Mouse (Mus musculus): ENCODE results near the gene 1600015I10Rik. TPM values are rescaled to one million over a fixed set of nuclear protein-coding genes. Genes with fewer than 3 reads are reported as not detected.

The 1600015I10Rik gene
- polyA plus RNA-seq, 1 experiment from 2014 or later, result not detected

GRCm38 (mm10) chr6:48906371-48906770 lies 23.3 kb upstream of the 1600015I10Rik start:
- no peak overlapping the region for H3K4me2 ChIP-seq (ENCODE audit: low read depth, low read length)
- no peaks in the 10 kb centered on the region for H3K4me1 ChIP-seq (ENCODE audit: control insufficient read depth, insufficient read depth, low read length)
- H3K4me3 ChIP-seq (ENCODE audit: low read length), result no peak overlapping the region
- H3K9me3 ChIP-seq (replicated peaks; ENCODE audit: control insufficient read depth, low read length), result no peaks in the 10 kb centered on the region
- no peak for ATAC-seq (replicated peaks; ENCODE audit: extremely low read depth, insufficient read depth, low FRiP score)
- WGBS, result 90% methylated on average over 14 of the region's 14 CpGs
- no peak overlapping the region for H3K9ac ChIP-seq (ENCODE audit: low read length)
- no peaks in the 10 kb centered on the region for H3K27me3 ChIP-seq (ENCODE audit: control insufficient read depth, insufficient read depth, low read length)
- no peaks in the 10 kb centered on the region for H3K36me3 ChIP-seq (ENCODE audit: control insufficient read depth, insufficient read depth)
- no peak overlapping the region for H3K27ac ChIP-seq (ENCODE audit: low read length)

- 80% methylated on average over 1 of the region's 1 CpGs for WGBS
- ATAC-seq (replicated peaks; ENCODE audit: extremely low read depth, insufficient read depth, low FRiP score), result no peak
- H3K36me3 ChIP-seq (ENCODE audit: control insufficient read depth, insufficient read depth), result no peaks in the 10 kb centered on the region
- H3K27me3 ChIP-seq (ENCODE audit: control insufficient read depth, insufficient read depth, low read length), result no peaks in the 10 kb centered on the region
- H3K4me2 ChIP-seq (ENCODE audit: low read depth, low read length), result no peak overlapping the region
- no peak overlapping the region for H3K4me3 ChIP-seq (ENCODE audit: low read length)
- no peaks in the 10 kb centered on the region for H3K9me3 ChIP-seq (replicated peaks; ENCODE audit: control insufficient read depth, low read length)
- no peak overlapping the region for H3K9ac ChIP-seq (ENCODE audit: low read length)
- no peaks in the 10 kb centered on the region for H3K4me1 ChIP-seq (ENCODE audit: control insufficient read depth, insufficient read depth, low read length)
- H3K27ac ChIP-seq (ENCODE audit: low read length), result no peak overlapping the region
These were observed 20.5 kb upstream of the 1600015I10Rik start for GRCm38 (mm10) chr6:48909229-48909628.

GRCm38 (mm10) chr6:48912033-48912432 lies 17.7 kb upstream of the 1600015I10Rik start:
- ATAC-seq (replicated peaks; ENCODE audit: extremely low read depth, insufficient read depth, low FRiP score), result no peak
- WGBS, result 27% methylated on average over 3 of the region's 3 CpGs

DNA sequence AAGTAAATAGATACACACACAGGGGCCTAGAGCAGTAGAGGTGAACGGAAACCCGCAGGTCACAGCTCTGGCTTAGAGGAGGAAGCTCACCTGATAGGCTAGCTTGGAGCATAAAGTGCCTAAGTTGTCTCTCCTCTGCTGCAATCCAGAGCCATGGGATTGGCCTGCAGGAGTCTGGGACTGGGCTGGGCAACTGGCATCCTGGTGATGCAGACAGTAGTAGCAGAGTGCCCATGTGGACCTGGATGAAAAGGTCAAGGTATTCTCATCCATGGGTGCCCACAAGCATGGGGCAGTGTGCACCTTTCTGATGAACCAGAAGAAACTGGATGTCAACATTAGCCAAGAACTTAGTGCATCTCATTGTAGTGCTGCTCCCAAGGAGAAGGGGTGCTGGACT lies 16.1 kb upstream of the 1600015I10Rik start:
- no peak overlapping the region for H3K9ac ChIP-seq (ENCODE audit: low read length)
- H3K27me3 ChIP-seq (ENCODE audit: control insufficient read depth, insufficient read depth, low read length), result no peaks in the 10 kb centered on the region
- 93% methylated on average over 2 of the region's 2 CpGs for WGBS
- H3K27ac ChIP-seq (ENCODE audit: low read length), result no peak overlapping the region
- H3K9me3 ChIP-seq (replicated peaks; ENCODE audit: control insufficient read depth, low read length), result no peaks in the 10 kb centered on the region
- no peak overlapping the region for H3K4me3 ChIP-seq (ENCODE audit: low read length)
- no peak overlapping the region for H3K4me2 ChIP-seq (ENCODE audit: low read depth, low read length)
- no peak for ATAC-seq (replicated peaks; ENCODE audit: extremely low read depth, insufficient read depth, low FRiP score)
- H3K4me1 ChIP-seq (ENCODE audit: control insufficient read depth, insufficient read depth, low read length), result no peaks in the 10 kb centered on the region
- H3K36me3 ChIP-seq (ENCODE audit: control insufficient read depth, insufficient read depth), result no peaks in the 10 kb centered on the region

More at GRCm38 (mm10) chr6:48912033-48912432, 17.7 kb upstream of the 1600015I10Rik start:
- Histone ChIP-seq H3K27me3 (ENCODE audit: control insufficient read depth, insufficient read depth, low read length) (no peaks in the 10 kb centered on the region), H3K4me2 (ENCODE audit: low read depth, low read length) (no peak overlapping the region), H3K9ac (ENCODE audit: low read length) (no peak overlapping the region), H3K4me1 (ENCODE audit: control insufficient read depth, insufficient read depth, low read length) (no peaks in the 10 kb centered on the region), H3K27ac (ENCODE audit: low read length) (no peak overlapping the region), H3K36me3 (ENCODE audit: control insufficient read depth, insufficient read depth) (no peaks in the 10 kb centered on the region), H3K9me3 (replicated peaks; ENCODE audit: control insufficient read depth, low read length) (no peaks in the 10 kb centered on the region), H3K4me3 (ENCODE audit: low read length) (no peak overlapping the region)

DNA sequence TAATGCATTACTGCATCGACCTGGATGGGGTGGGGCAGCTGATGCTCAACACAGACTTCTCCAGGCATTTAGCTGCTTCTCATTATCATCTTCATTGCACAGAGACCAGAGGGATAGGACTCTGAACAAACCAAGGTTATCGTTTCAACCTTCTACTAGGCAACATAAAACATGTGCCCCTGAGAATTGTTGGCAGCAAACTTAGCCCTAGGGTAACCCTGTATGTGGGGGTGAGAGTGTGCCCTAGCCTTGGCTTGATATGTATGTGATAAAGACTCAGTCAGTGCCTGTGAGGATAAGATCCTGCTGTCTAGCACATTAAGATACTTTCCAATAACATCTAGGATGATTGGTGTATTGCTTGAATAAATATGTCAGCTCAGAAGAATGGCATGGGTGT lies 19.9 kb downstream of the 1600015I10Rik start:
- H3K36me3 ChIP-seq (ENCODE audit: control insufficient read depth, insufficient read depth), result no peaks in the 10 kb centered on the region
- H3K4me2 ChIP-seq (ENCODE audit: low read depth, low read length), result no peak overlapping the region
- no peaks in the 10 kb centered on the region for H3K4me1 ChIP-seq (ENCODE audit: control insufficient read depth, insufficient read depth, low read length)
- no peak overlapping the region for H3K27ac ChIP-seq (ENCODE audit: low read length)
- H3K4me3 ChIP-seq (ENCODE audit: low read length), result no peak overlapping the region
- WGBS, result 78% methylated on average over 2 of the region's 2 CpGs
- H3K27me3 ChIP-seq (ENCODE audit: control insufficient read depth, insufficient read depth, low read length), result no peaks in the 10 kb centered on the region
- no peaks in the 10 kb centered on the region; the same call in 1 of the 2 replicates for H3K9me3 ChIP-seq (replicated peaks; ENCODE audit: control insufficient read depth, low read length)
- ATAC-seq (replicated peaks; ENCODE audit: extremely low read depth, insufficient read depth, low FRiP score), result no peak
- no peak overlapping the region for H3K9ac ChIP-seq (ENCODE audit: low read length)

- Histone ChIP-seq H3K9ac (ENCODE audit: low read length) (no peak overlapping the region), H3K4me2 (ENCODE audit: low read depth, low read length) (no peak overlapping the region), H3K27ac (ENCODE audit: low read length) (no peak overlapping the region), H3K36me3 (ENCODE audit: control insufficient read depth, insufficient read depth) (no peaks in the 10 kb centered on the region), H3K4me3 (ENCODE audit: low read length) (no peak overlapping the region), H3K27me3 (ENCODE audit: control insufficient read depth, insufficient read depth, low read length) (no peaks in the 10 kb centered on the region), H3K9me3 (replicated peaks; ENCODE audit: control insufficient read depth, low read length) (no peaks in the 10 kb centered on the region), H3K4me1 (ENCODE audit: control insufficient read depth, insufficient read depth, low read length) (no peaks in the 10 kb centered on the region)
- WGBS, result 81% methylated on average over 5 of the region's 5 CpGs
- no peak for ATAC-seq (replicated peaks; ENCODE audit: extremely low read depth, insufficient read depth, low FRiP score)
These were observed 21.0 kb downstream of the 1600015I10Rik start for GRCm38 (mm10) chr6:48950676-48951075.

- 82% methylated on average over 6 of the region's 6 CpGs for WGBS
- Histone ChIP-seq H3K4me2 (ENCODE audit: low read depth, low read length) (no peak overlapping the region), H3K9ac (ENCODE audit: low read length) (no peak overlapping the region), H3K36me3 (ENCODE audit: control insufficient read depth, insufficient read depth) (no peaks in the 10 kb centered on the region), H3K9me3 (replicated peaks; ENCODE audit: control insufficient read depth, low read length) (no peaks in the 10 kb centered on the region), H3K27me3 (ENCODE audit: control insufficient read depth, insufficient read depth, low read length) (peaks cover under 1% of the 10 kb centered on the region; the same call in 1 of the 2 replicates), H3K4me3 (ENCODE audit: low read length) (no peak overlapping the region), H3K27ac (ENCODE audit: low read length) (no peak overlapping the region), H3K4me1 (ENCODE audit: control insufficient read depth, insufficient read depth, low read length) (no peaks in the 10 kb centered on the region)
- no peak for ATAC-seq (replicated peaks; ENCODE audit: extremely low read depth, insufficient read depth, low FRiP score)
These were observed 21.9 kb downstream of the 1600015I10Rik start for GRCm38 (mm10) chr6:48951630-48952029.

DNA sequence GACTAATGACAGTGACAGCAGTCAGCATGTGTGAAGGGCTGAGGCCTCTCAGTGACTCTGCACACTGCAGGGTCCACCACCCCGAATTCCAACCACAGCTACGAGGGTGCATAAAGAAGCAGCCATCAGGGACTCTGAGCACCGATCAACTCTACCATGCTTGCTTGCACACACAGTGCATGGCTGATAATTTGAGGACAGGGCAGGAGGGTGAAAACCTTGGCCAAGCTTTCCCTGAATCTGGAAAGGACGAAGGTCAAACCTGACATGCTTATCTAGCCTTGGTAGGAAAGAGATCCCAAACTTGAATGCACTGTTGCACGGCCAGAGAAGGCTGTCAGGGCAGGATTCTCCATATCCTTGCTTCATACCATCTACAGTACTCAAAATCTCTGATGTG lies 23.5 kb downstream of the 1600015I10Rik start:
- no peaks in the 10 kb centered on the region for H3K36me3 ChIP-seq (ENCODE audit: control insufficient read depth, insufficient read depth)
- no peak for ATAC-seq (replicated peaks; ENCODE audit: extremely low read depth, insufficient read depth, low FRiP score)
- no peak overlapping the region for H3K27ac ChIP-seq (ENCODE audit: low read length)
- H3K27me3 ChIP-seq (ENCODE audit: control insufficient read depth, insufficient read depth, low read length), result peaks cover 2% of the 10 kb centered on the region; the same call in 1 of the 2 replicates
- no peaks in the 10 kb centered on the region for H3K4me1 ChIP-seq (ENCODE audit: control insufficient read depth, insufficient read depth, low read length)
- WGBS, result 65% methylated on average over 5 of the region's 5 CpGs
- H3K9me3 ChIP-seq (replicated peaks; ENCODE audit: control insufficient read depth, low read length), result no peaks in the 10 kb centered on the region
- no peak overlapping the region for H3K4me2 ChIP-seq (ENCODE audit: low read depth, low read length)
- no peak overlapping the region for H3K4me3 ChIP-seq (ENCODE audit: low read length)
- no peak overlapping the region for H3K9ac ChIP-seq (ENCODE audit: low read length)

- Histone ChIP-seq H3K36me3 (ENCODE audit: control insufficient read depth, insufficient read depth) (no peaks in the 10 kb centered on the region), H3K27ac (ENCODE audit: low read length) (no peak overlapping the region), H3K9me3 (replicated peaks; ENCODE audit: control insufficient read depth, low read length) (no peaks in the 10 kb centered on the region), H3K4me2 (ENCODE audit: low read depth, low read length) (no peak overlapping the region), H3K27me3 (ENCODE audit: control insufficient read depth, insufficient read depth, low read length) (peaks cover 2% of the 10 kb centered on the region; the same call in 1 of the 2 replicates), H3K4me3 (ENCODE audit: low read length) (no peak overlapping the region), H3K4me1 (ENCODE audit: control insufficient read depth, insufficient read depth, low read length) (no peaks in the 10 kb centered on the region), H3K9ac (ENCODE audit: low read length) (no peak overlapping the region)
- no peak for ATAC-seq (replicated peaks; ENCODE audit: extremely low read depth, insufficient read depth, low FRiP score)
- 75% methylated on average over 5 of the region's 5 CpGs for WGBS
These were observed 24.5 kb downstream of the 1600015I10Rik start for GRCm38 (mm10) chr6:48954211-48954610.
